Mouse (Mus musculus) right cerebral cortex, adult 18-20 months (tissue): Measurements from ENCODE around the gene Tanc1.
A peak's percentile ranks its signal among the peaks of the same experiment; 100 is the strongest.

Source experiments
- DNase-seq: peaks from one replicate; pipeline ENCODE4 v3.0.0; 2022; ENCODE audit warnings: mixed read lengths

The Tanc1 gene

GRCm38 (mm10) chr2:59767893-59768292 is 156.1 kb downstream of the Tanc1 start:
- no peak for DNase-seq

GRCm38 (mm10) chr2:59768661-59769384 is 157.0 kb downstream of the Tanc1 start:
- no peak for DNase-seq

GRCm38 (mm10) chr2:59769385-59769735 is 157.5 kb downstream of the Tanc1 start:
- no peak for DNase-seq

- DNase-seq: no peak
Measured at GRCm38 (mm10) chr2:59771708-59772107, 159.9 kb downstream of the Tanc1 start.

- no peak for DNase-seq
Measured at GRCm38 (mm10) chr2:59772261-59772683, 160.4 kb downstream of the Tanc1 start.

GRCm38 (mm10) chr2:59774374-59774773 is 162.5 kb downstream of the Tanc1 start:
- no peak for DNase-seq

- DNase-seq: no peak
Measured at GRCm38 (mm10) chr2:59775148-59775547, 163.3 kb downstream of the Tanc1 start.

- no peak for DNase-seq
Measured at GRCm38 (mm10) chr2:59775820-59776219, 164.0 kb downstream of the Tanc1 start.

GRCm38 (mm10) chr2:59779355-59779754 is 167.5 kb downstream of the Tanc1 start:
- no peak for DNase-seq

- no peak for DNase-seq
Measured at GRCm38 (mm10) chr2:59780240-59780639, 168.4 kb downstream of the Tanc1 start.

- DNase-seq: no peak
Measured at GRCm38 (mm10) chr2:59783055-59783831, 171.4 kb downstream of the Tanc1 start.

GRCm38 (mm10) chr2:59783832-59784627 is 172.2 kb downstream of the Tanc1 start:
- DNase-seq: no peak

GRCm38 (mm10) chr2:59784628-59784883 is 172.7 kb downstream of the Tanc1 start:
- no peak for DNase-seq

- DNase-seq: no peak
Measured at GRCm38 (mm10) chr2:59785597-59785996, 173.8 kb downstream of the Tanc1 start.

GRCm38 (mm10) chr2:59788704-59789500 is 177.1 kb downstream of the Tanc1 start:
- DNase-seq: no peak

GRCm38 (mm10) chr2:59791596-59791995 is 179.8 kb downstream of the Tanc1 start:
- no peak for DNase-seq

- DNase-seq: no peak
Measured at GRCm38 (mm10) chr2:59793337-59793736, 181.5 kb downstream of the Tanc1 start.

- peak; percentile 39 for DNase-seq
Measured at GRCm38 (mm10) chr2:59794838-59795237, 183.0 kb downstream of the Tanc1 start.

- DNase-seq: no peak
Measured at GRCm38 (mm10) chr2:59798934-59799532, 187.2 kb downstream of the Tanc1 start.

- no peak for DNase-seq
Measured at GRCm38 (mm10) chr2:59799572-59799971, 187.7 kb downstream of the Tanc1 start.

- no peak for DNase-seq
Measured at GRCm38 (mm10) chr2:59800481-59801266, 188.8 kb downstream of the Tanc1 start.
